Mouse (Mus musculus): Measurements from ENCODE around the gene Ddx31. TPM values are rescaled to one million over a fixed set of nuclear protein-coding genes. Genes with fewer than 3 reads are reported as not detected.

Gene Ddx31
- polyA plus RNA-seq, 1 experiment from 2014 or later: 10.2 TPM

DNA sequence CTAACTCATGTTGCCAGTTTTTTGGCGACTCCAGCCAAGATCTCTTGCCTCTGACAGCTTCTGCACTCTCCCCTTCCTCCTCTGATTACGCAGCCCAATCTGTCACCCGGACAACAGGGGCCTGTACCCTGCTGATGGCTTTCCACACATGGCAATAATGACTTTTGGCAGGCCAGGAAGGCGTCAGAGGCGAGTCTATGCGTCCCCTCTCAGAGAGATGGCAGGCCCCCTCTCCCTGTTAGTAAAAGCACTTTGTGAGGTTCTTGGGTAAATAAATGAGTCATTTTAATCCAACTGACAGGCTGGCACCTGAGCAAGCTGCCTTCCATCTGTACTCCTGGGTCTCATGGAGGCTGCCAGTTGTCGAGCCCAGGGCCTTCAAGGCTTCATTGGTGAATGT is 27.3 kb downstream of the Ddx31 start:
- Histone ChIP-seq H3K4me2 (no peak overlapping the region), H3K9me3 (replicated peaks) (no peaks in the 10 kb centered on the region), H3K27me3 (replicated peaks) (no peaks in the 10 kb centered on the region), H3K36me3 (peaks cover 72% of the 10 kb centered on the region), H3K27ac (ENCODE audit: poor library complexity, severe bottlenecking) (no peak overlapping the region), H3K4me3 (no peak overlapping the region), H3K9ac (no peak overlapping the region), H3K4me1 (replicated peaks) (no peaks in the 10 kb centered on the region)
- ATAC-seq (ENCODE audit: insufficient number of reproducible peaks, low FRiP score): no peak
- 68% methylated on average over 7 of the region's 7 CpGs for WGBS

DNA sequence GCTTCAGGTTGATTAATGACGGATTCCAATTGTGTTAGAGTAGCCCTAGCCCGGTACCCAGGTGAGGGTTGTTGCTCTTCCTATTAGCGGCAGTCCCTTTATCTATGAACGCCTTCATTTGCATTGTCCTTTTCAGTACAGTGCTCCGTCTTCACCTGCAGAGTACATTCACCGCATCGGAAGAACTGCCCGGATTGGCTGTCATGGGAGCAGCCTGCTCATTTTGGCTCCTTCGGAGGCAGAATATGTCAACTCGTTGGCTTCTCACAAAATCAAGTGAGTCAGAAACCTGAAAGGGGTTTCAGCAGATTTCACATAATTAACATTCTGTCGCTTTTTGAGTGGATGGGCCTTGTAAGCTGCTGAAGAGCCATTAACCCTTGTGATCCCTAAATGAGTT is 35.3 kb downstream of the Ddx31 start:
- no peak overlapping the region for H3K9ac ChIP-seq
- no peak overlapping the region for H3K27ac ChIP-seq (ENCODE audit: poor library complexity, severe bottlenecking)
- H3K36me3 ChIP-seq: peaks cover 60% of the 10 kb centered on the region

DNA sequence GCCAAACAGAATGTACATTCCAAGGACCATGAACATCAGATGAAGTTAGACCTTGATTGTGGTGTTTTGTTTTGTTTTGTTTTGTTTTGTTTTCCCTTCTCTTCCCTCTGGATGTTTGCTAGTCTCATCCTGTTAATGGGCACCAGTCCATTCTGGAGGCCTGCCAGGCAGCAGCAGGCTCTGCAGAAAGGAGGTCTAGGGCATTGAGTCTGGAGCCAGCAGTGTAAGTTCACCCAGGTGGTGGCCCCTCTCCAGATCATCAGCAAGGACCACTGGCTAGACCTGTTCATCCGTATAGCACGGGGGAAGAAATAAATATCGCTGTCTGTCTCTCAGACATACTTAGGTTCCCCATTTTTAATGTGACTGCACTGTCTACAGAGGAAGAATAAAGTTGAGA is 41.1 kb downstream of the Ddx31 start:
- H3K27ac ChIP-seq (ENCODE audit: poor library complexity, severe bottlenecking): no peak overlapping the region
- H3K27me3 ChIP-seq (replicated peaks): no peaks in the 10 kb centered on the region
- no peak overlapping the region for H3K4me2 ChIP-seq
- peaks cover 64% of the 10 kb centered on the region for H3K36me3 ChIP-seq
- H3K9ac ChIP-seq: no peak overlapping the region
- WGBS: 95% methylated on average over 3 of the region's 3 CpGs
- H3K4me3 ChIP-seq: no peak overlapping the region
- no peaks in the 10 kb centered on the region for H3K4me1 ChIP-seq (replicated peaks)
- ATAC-seq (ENCODE audit: insufficient number of reproducible peaks, low FRiP score): no peak
- no peaks in the 10 kb centered on the region for H3K9me3 ChIP-seq (replicated peaks)

More for the DNA sequence above, 35.3 kb downstream of the Ddx31 start:
- WGBS: 91% methylated on average over 11 of the region's 11 CpGs
- no peak for ATAC-seq (ENCODE audit: insufficient number of reproducible peaks, low FRiP score)
- Histone ChIP-seq H3K4me1 (replicated peaks) (no peaks in the 10 kb centered on the region), H3K4me3 (no peak overlapping the region), H3K27me3 (replicated peaks) (no peaks in the 10 kb centered on the region), H3K4me2 (no peak overlapping the region), H3K9me3 (replicated peaks) (no peaks in the 10 kb centered on the region)

GRCm38 (mm10) chr2:28882047-28882446 is 41.8 kb downstream of the Ddx31 start:
- H3K4me1 ChIP-seq (replicated peaks): no peaks in the 10 kb centered on the region
- H3K9ac ChIP-seq: no peak overlapping the region
- H3K27me3 ChIP-seq (replicated peaks): no peaks in the 10 kb centered on the region
- H3K27ac ChIP-seq (ENCODE audit: poor library complexity, severe bottlenecking): no peak overlapping the region
- H3K4me3 ChIP-seq: no peak overlapping the region
- ATAC-seq (ENCODE audit: insufficient number of reproducible peaks, low FRiP score): no peak
- no peaks in the 10 kb centered on the region for H3K9me3 ChIP-seq (replicated peaks)
- WGBS: 84% methylated on average over 3 of the region's 3 CpGs
- H3K4me2 ChIP-seq: no peak overlapping the region
- peaks cover 62% of the 10 kb centered on the region for H3K36me3 ChIP-seq

- Histone ChIP-seq H3K4me3 (no peak overlapping the region), H3K9me3 (replicated peaks) (no peaks in the 10 kb centered on the region), H3K4me1 (replicated peaks) (no peaks in the 10 kb centered on the region), H3K27ac (ENCODE audit: poor library complexity, severe bottlenecking) (no peak overlapping the region), H3K27me3 (replicated peaks) (no peaks in the 10 kb centered on the region), H3K4me2 (no peak overlapping the region), H3K36me3 (peaks cover 61% of the 10 kb centered on the region), H3K9ac (no peak overlapping the region)
- no peak for ATAC-seq (ENCODE audit: insufficient number of reproducible peaks, low FRiP score)
- 80% methylated on average over 6 of the region's 6 CpGs for WGBS
Measured at GRCm38 (mm10) chr2:28882826-28883485, 42.8 kb downstream of the Ddx31 start.

- ATAC-seq (ENCODE audit: insufficient number of reproducible peaks, low FRiP score): no peak
Measured at GRCm38 (mm10) chr2:28884914-28885313, 44.7 kb downstream of the Ddx31 start.

GRCm38 (mm10) chr2:28892796-28893195 is 52.6 kb downstream of the Ddx31 start:
- peaks cover 71% of the 10 kb centered on the region for H3K36me3 ChIP-seq
- no peak overlapping the region for H3K9ac ChIP-seq
- H3K4me2 ChIP-seq: no peak overlapping the region
- no peaks in the 10 kb centered on the region for H3K4me1 ChIP-seq (replicated peaks)
- 79% methylated on average over 1 of the region's 1 CpGs for WGBS
- no peaks in the 10 kb centered on the region for H3K9me3 ChIP-seq (replicated peaks)
- no peak for ATAC-seq (ENCODE audit: insufficient number of reproducible peaks, low FRiP score)
- H3K4me3 ChIP-seq: no peak overlapping the region
- no peak overlapping the region for H3K27ac ChIP-seq (ENCODE audit: poor library complexity, severe bottlenecking)
- H3K27me3 ChIP-seq (replicated peaks): no peaks in the 10 kb centered on the region

More at GRCm38 (mm10) chr2:28884914-28885313, 44.7 kb downstream of the Ddx31 start:
- no peaks in the 10 kb centered on the region for H3K27me3 ChIP-seq (replicated peaks)
- no peaks in the 10 kb centered on the region for H3K4me1 ChIP-seq (replicated peaks)
- no peak overlapping the region for H3K4me2 ChIP-seq
- no peak overlapping the region for H3K4me3 ChIP-seq
- no peak overlapping the region for H3K27ac ChIP-seq (ENCODE audit: poor library complexity, severe bottlenecking)
- H3K36me3 ChIP-seq: peaks cover 71% of the 10 kb centered on the region
- no peaks in the 10 kb centered on the region for H3K9me3 ChIP-seq (replicated peaks)
- no peak overlapping the region for H3K9ac ChIP-seq
- 81% methylated on average over 4 of the region's 4 CpGs for WGBS

DNA sequence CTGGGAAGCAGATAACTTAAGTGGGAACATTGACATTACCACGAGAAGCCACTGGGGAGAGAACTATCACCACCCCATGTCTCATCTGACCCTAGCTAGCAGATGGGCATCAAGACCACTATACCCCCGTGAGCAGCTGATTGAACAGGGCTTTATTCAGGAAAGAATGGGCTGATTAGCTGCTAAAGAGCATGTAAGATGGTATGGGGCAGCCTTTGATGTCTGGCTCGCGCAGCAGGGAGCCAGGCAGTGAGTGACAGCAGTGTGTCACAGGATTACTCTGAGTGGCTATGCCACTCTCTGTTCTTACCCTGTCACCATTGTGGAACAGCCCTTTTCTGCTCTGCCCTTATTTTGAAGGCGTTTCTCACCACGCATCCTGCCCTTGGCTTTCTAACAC is 53.3 kb downstream of the Ddx31 start:
- no peaks in the 10 kb centered on the region for H3K9me3 ChIP-seq (replicated peaks)
- no peak overlapping the region for H3K4me3 ChIP-seq
- no peaks in the 10 kb centered on the region for H3K27me3 ChIP-seq (replicated peaks)
- peaks cover 67% of the 10 kb centered on the region for H3K36me3 ChIP-seq
- no peaks in the 10 kb centered on the region; the same call in 1 of the 2 replicates for H3K4me1 ChIP-seq (replicated peaks)
- no peak overlapping the region for H3K4me2 ChIP-seq
- H3K27ac ChIP-seq (ENCODE audit: poor library complexity, severe bottlenecking): no peak overlapping the region
- no peak for ATAC-seq (ENCODE audit: insufficient number of reproducible peaks, low FRiP score)
- WGBS: 75% methylated on average over 6 of the region's 6 CpGs
- H3K9ac ChIP-seq: no peak overlapping the region

GRCm38 (mm10) chr2:28895876-28896275 is 55.7 kb downstream of the Ddx31 start:
- no peaks in the 10 kb centered on the region; the same call in 1 of the 2 replicates for H3K4me1 ChIP-seq (replicated peaks)
- no peak overlapping the region for H3K27ac ChIP-seq (ENCODE audit: poor library complexity, severe bottlenecking)
- no peak overlapping the region for H3K4me2 ChIP-seq
- no peaks in the 10 kb centered on the region for H3K27me3 ChIP-seq (replicated peaks)
- peaks cover 71% of the 10 kb centered on the region for H3K36me3 ChIP-seq
- no peak overlapping the region for H3K9ac ChIP-seq
- no peaks in the 10 kb centered on the region for H3K9me3 ChIP-seq (replicated peaks)
- no peak overlapping the region for H3K4me3 ChIP-seq
- ATAC-seq (ENCODE audit: insufficient number of reproducible peaks, low FRiP score): no peak
- 91% methylated on average over 7 of the region's 7 CpGs for WGBS

DNA sequence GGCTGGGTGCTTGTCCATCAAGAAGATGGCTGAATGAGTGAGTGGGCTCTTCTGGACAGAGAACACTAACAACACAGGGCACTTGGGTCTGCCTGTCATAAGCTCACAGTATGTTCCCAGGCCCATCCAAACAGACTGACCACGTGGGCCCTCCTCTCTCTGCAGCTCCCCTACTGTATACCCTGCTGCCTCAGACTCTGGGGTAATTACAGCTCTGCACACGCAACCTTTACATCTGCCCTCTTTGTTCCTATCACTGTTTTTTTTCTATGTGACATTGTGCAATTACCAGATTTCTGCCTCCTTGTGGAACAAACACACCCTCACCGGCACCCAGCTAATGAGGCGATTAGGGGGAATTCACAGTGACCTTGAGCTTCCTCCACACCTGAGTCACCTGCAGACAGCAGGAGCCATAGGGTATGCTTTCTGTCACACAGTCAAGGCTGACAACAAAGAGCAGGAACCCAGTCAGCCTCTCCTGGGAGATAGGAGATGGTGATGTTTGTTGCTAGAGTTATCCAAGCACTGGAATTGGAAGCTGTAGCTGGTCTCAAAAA is 57.2 kb downstream of the Ddx31 start:
- no peak for ATAC-seq (ENCODE audit: insufficient number of reproducible peaks, low FRiP score)
- Histone ChIP-seq H3K27me3 (replicated peaks) (no peaks in the 10 kb centered on the region), H3K27ac (ENCODE audit: poor library complexity, severe bottlenecking) (no peak overlapping the region), H3K4me1 (replicated peaks) (no peaks in the 10 kb centered on the region; the same call in 1 of the 2 replicates), H3K9ac (no peak overlapping the region), H3K36me3 (peaks cover 70% of the 10 kb centered on the region), H3K4me2 (no peak overlapping the region), H3K4me3 (no peak overlapping the region), H3K9me3 (replicated peaks) (no peaks in the 10 kb centered on the region)
- WGBS: 91% methylated on average over 4 of the region's 4 CpGs

DNA sequence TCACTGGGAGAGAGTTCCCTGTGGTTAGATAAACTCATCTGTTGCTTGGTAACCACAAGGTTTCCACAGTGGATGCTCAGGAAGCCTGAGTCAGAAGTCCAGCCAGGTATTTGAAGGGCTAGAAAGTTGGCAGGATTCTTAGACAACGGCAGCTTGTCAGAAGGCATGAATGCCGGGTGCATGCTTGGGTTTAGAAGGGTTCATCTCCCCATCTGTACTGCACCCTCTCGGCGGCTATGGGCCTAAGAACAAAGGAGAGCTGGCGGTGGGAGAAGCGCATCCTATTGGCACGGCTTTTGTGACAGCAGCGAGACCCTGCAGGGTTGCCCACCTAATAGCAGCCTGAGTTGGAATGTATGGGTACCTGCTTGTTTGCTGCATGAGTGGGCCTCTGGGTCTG is 62.1 kb downstream of the Ddx31 start:
- Histone ChIP-seq H3K36me3 (peaks cover 50% of the 10 kb centered on the region), H3K4me3 (no peak overlapping the region), H3K4me1 (replicated peaks) (no peaks in the 10 kb centered on the region; the same call in 1 of the 2 replicates), H3K9ac (no peak overlapping the region), H3K27ac (ENCODE audit: poor library complexity, severe bottlenecking) (no peak overlapping the region), H3K27me3 (replicated peaks) (peaks cover 19% of the 10 kb centered on the region), H3K9me3 (replicated peaks) (no peaks in the 10 kb centered on the region), H3K4me2 (no peak overlapping the region)
- 90% methylated on average over 8 of the region's 8 CpGs for WGBS
- ATAC-seq (ENCODE audit: insufficient number of reproducible peaks, low FRiP score): no peak

- no peak for ATAC-seq (ENCODE audit: insufficient number of reproducible peaks, low FRiP score)
- no peak overlapping the region for H3K9ac ChIP-seq
- no peak overlapping the region for H3K4me2 ChIP-seq
- 83% methylated on average over 5 of the region's 5 CpGs for WGBS
- no peaks in the 10 kb centered on the region for H3K9me3 ChIP-seq (replicated peaks)
- H3K27ac ChIP-seq (ENCODE audit: poor library complexity, severe bottlenecking): no peak overlapping the region
- peaks cover 11% of the 10 kb centered on the region for H3K4me1 ChIP-seq (replicated peaks)
- peaks cover 35% of the 10 kb centered on the region for H3K27me3 ChIP-seq (replicated peaks)
- peaks cover 42% of the 10 kb centered on the region for H3K36me3 ChIP-seq
- no peak overlapping the region for H3K4me3 ChIP-seq
Measured at GRCm38 (mm10) chr2:28903871-28904270, 63.7 kb downstream of the Ddx31 start.

Data from heart, embryonic 12.5 days (tissue).